Mouse (Mus musculus): Measurements from ENCODE around the gene Mst1.

Gene Mst1

DNA sequence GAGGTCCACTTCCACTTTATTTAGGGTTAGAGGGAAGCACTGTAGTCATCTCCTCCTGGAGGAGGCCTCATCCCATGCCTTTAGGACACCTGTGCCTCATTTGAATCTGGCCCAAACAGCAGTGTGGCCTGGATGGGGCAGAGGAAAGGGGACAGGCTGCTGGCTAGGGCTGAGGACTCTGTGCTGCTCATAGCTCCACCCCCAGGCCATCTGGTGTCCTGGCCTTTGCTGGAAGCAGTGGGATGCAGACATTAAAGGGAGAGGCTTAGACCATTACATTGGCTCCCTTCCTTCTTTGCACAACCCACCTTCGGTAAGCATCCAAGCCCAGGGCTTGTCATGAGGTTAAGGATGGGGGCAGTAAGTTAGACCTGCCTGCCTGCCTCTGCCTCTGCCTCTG, 53.2 kb downstream of the Mst1 start:
- DNase-seq = no peak
